Mouse (Mus musculus) gastrocnemius, adult 18-20 months (tissue): ENCODE measurements around the gene Gpr161. TPM values are rescaled to one million over a fixed set of nuclear protein-coding genes. Genes with fewer than 3 reads are reported as not detected.
"Not testable (repeated sequence)": the region's sequence is repeated elsewhere in the genome, so short reads cannot be mapped to it uniquely, and the experiment has no call there.

Experiments used
- DNase-seq: peaks from one replicate; pipeline ENCODE4 v3.0.0; 2021; ENCODE audit warnings: low spot score
- total RNA-seq, 2 experiments: library from RNA; stranded (reverse); gene quantifications; 2 replicates each; pipeline ENCODE4 v1.2.3; 2021

Gpr161 gene
- total RNA-seq, 2 experiments from 2014 or later = 0.55 to 1.4 TPM

DNA sequence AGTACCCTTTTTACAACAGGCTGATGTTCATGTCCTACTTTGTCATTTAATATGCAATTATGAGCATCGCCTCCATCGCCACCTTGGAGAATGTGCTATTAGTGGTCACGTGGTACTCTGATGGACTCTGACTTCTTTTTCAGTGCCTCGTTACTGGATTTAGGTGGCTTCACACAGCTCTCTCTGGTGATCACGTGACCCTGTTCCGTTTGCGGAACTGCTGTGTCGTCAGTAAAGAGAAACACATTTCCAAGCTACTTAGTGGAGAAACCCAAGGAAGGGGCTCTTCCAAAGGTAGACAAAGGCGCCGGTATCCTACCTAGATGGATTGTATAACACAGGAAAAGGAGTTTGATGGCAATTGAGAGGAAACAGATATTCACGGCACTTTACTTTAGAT lies 12.6 kb downstream of the Gpr161 start:
- DNase-seq = no peak

DNA sequence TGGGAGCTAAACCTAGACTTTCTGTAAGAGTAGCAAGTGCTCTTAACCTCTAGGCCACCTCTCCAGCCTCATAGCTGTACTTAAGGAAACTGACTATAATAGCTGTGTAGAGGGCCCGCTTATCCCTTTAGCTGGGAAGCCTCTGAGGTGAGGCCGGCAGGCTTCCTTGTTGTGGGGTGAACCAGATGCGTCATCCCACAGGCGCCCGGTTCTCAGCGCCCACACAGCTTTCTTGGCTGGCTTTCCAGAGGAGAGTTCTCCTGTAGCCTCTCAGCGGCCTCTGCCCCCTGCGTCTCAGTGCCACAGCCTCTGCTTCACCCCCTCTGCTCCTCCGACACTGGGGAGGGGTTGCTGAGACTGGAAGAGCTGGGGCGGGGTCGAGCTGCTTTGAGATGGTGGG lies 20.8 kb downstream of the Gpr161 start:
- no peak for DNase-seq

GRCm38 (mm10) chr1:165320141-165320934 lies 24.7 kb downstream of the Gpr161 start:
- peak; percentile 80 for DNase-seq

DNA sequence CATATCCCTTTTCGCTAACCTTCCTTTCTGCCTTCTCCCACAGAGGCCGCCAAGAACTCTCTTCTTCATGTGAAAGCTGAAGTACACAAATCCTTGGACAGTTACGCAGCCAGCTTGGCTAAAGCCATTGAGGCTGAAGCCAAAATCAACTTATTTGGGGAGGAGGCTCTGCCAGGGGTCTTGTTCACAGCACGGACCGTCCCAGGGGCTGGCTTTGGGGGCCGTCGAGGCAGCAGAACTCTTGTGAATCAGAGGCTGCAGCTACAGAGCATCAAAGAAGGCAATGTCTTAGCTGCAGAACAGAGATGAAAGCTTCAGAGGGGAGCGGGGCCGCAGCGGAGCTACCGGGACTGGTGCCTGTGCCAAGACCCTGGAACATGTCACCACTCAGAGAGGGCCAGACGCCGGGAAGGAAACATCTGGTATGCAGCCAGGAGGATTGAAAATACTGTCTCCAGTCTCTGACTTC lies 25.8 kb downstream of the Gpr161 start:
- peak; percentile 35 for DNase-seq

DNA sequence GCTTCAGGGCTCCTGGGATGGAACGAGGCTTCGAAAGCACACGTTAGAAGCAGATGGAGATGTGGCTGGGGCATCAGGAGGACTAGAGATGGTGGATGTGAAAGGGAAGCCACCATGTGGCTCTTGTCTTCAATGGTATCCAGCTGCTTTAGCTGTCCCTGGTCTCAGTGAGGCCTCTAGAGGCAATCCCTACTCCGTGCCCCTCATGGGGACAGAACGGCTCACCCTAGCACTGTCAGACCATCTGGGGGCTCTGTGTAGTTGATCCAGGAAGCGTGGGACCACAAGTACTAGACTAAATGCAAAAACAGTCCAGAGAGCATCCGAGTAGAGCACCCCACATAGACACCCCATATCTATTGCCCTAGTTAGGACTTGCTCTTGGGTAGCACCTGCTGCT lies 26.3 kb downstream of the Gpr161 start:
- DNase-seq = no peak

DNA sequence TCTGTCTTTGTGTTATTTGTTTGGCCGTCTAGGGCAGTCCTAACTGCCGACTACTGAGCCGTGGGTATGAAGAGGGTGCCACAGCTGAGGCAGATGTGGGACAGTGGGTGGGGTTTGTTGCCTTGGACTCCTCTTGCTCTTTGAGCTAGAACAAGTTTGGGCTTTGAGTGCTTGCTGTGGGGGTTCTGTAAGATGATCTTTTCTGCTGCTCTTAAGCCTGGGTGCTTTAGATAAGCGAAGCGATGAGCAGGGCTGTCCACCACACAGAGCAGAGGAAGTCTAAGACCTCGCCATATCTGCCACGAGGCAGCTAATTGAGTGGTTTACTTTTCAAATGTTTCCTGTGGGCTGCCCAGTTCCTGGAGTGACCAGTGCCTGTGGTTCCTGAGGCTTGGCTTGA lies 27.3 kb downstream of the Gpr161 start:
- no peak for DNase-seq

DNA sequence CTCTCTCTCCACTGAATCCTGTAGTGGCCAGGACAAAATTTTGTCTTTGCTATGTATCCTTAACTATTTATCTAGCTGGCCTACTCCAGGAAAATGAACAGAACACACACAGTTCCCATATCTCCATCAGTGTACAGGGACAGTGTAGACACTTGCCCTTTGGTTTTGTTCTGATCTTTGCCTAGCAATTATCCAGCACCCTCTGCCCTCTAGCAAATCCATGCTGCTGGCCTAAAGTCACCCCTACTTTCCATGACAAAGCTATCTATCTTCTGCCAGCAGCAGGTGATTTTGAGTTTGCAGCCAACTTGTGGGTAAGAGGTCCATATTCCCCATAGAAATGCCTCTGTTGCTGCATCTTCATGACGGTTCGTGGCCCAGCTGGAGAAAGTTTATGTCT lies 31.8 kb downstream of the Gpr161 start:
- DNase-seq = no peak

GRCm38 (mm10) chr1:165327831-165328230 lies 32.2 kb downstream of the Gpr161 start:
- DNase-seq = no peak

- DNase-seq = not testable (repeated sequence)
Measured at GRCm38 (mm10) chr1:165328384-165329289, 33.0 kb downstream of the Gpr161 start.

- no peak for DNase-seq
Measured at GRCm38 (mm10) chr1:165330859-165331258, 35.3 kb downstream of the Gpr161 start.

DNA sequence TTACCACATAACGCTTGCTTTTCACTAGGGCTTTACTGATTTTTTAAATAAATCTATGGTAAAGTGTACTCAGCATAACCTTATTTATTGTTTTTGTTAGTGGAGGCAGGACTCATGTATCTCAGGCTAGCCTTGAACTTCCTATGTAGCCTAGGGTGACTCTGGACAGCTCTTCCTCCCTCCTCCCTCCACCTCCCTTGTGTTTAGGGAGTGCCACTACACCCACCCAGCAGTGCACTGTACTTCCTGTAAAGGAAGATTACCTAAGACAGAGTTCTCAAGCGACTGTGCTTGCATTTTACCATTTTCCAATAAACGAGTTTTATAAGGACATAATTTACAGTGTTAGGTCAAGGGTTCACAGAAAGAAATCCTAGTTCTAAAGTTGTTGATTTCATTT lies 37.2 kb downstream of the Gpr161 start:
- DNase-seq = no peak

DNA sequence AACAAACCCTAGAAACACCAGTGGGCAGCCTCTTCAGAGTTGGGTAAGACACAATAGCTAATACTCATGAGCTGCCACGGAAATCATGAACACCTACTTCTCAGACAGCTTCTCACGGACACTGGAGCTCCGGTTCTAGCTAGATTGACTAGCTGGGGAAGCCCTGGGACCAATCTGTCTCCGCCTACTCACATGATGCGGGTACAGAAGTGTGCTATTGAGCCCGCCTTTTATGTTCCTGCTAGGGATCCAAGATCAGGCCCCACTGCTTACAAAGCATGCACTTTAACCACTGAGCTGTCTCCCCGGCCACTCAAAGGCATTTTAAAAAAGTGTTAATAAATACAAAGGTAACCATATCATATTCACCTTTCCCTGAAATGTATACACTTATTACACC lies 46.5 kb downstream of the Gpr161 start:
- DNase-seq = no peak

DNA sequence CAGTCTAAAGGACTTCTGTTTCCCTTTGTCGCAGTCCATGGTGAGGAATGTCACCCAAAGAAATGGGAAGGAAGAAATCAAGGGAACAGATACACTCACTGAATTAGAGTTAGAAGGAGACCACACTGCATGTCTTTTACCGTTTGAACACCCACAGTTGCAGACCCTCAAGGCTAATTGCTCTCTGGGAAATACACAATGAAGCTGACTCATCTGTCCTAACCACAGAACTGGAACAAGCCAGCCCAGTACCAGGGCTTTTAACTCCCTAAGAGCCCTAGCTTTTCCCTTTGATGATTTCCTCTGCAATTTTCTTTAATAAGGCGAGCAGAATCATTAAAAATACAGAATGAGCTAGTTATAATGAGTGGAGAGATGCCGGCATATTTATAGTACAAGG lies 48.9 kb downstream of the Gpr161 start:
- DNase-seq = no peak

DNA sequence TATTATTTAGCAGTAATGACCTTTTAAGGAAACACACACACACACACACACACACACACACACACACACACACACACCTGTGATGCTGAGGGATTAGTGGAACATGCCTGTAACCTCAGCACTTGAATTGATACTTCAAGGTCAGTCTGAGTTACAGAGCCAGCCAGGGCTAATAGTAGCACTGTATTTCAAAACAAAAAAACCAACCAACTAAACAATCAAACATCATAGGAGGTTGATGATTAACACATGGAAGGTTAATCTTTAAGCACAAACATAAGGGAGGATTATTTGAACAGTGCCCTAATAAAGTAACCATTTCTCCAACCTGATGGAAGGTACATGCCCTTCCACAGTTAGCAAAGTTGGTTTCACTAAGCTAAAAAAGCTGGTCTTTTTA lies 53.0 kb downstream of the Gpr161 start:
- DNase-seq = no peak

GRCm38 (mm10) chr1:165356347-165356746 lies 60.8 kb downstream of the Gpr161 start:
- DNase-seq = no peak

DNA sequence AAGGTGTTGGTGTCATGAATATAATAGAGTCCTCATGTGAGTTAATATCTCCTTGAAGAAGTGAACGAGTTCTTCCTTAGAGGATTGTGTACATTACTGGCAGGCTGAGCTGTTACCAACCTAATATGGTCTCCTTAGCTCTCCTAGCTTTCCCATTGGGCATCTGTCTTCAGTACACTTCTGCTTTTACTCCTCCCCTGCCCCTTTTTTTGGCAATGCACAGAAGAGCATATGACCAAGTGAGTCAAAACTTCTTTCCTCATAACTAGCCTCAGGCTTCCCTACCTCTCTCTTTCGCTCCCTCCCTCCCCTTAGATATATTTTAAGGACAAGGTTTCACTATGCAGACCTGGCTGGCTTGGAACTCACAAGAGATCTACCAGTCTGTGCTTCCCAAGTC lies 67.7 kb downstream of the Gpr161 start:
- DNase-seq = no peak

GRCm38 (mm10) chr1:165365057-165365456 lies 69.5 kb downstream of the Gpr161 start:
- DNase-seq = no peak

DNA sequence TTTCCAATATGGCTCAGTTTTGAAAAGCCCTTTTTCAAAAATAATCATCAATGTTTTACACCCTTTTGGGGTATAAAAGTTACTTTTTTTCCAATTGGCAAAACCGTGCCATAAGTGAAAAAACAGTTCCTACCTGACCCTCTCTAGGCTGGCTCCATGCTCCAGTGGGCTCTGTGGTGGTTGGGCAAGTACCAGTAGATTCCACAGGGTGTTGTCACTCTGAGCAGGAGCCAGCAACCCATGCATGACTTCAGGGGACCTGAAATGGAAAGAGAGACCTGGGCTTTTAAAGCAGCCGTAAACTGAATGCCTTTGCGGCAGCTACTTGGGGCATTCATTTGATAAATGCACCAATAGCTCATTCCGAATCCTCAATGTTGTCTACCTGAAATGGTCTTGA lies 75.4 kb downstream of the Gpr161 start:
- DNase-seq = no peak

DNA sequence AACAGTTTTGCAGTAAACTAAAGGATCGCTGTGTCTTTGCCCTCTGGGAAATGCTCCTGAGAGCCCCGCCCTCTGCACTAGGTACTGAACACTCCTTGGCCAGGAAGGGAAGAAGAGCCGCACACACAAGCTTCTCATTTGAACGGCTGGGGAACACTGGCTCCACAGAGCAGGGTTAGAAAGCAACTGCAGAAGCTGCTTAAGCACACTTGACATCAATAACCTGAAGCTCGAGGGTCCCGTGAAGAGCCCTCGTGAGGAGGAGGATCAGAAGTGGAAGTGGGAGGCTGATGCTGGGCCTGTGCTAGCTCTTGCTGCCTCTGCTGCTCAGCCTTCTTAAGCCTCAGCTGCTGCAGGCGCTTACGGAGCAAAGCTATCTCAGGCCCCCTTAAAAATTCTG lies 78.2 kb downstream of the Gpr161 start:
- no peak for DNase-seq
